Mouse (Mus musculus) kidney, embryonic 14.5 days (tissue): ENCODE results near the gene Amh. TPM values are rescaled to one million over a fixed set of nuclear protein-coding genes. Genes with fewer than 3 reads are reported as not detected.
A peak's percentile ranks its signal among the peaks of the same experiment; 100 is the strongest.
"Not testable (repeated sequence)": the region's sequence is repeated elsewhere in the genome, so short reads cannot be mapped to it uniquely, and the experiment has no call there.

ENCODE experiments used
- ATAC-seq: fragments of 200-750 bp; cut with Nextera tagmentation; 2 replicates; pipeline ENCODE4 v1.8.0; 2017; ENCODE audit warnings: moderate number of reproducible peaks, mild to moderate bottlenecking, moderate TSS enrichment, moderate library complexity; ENCODE audit not compliant: low FRiP score, low TSS enrichment
- H3K27ac ChIP-seq: fragments of 300-500 bp; sonication (generic); 2 replicates; pipeline ENCODE4 v1.5.1; 2014; ENCODE audit warnings: low read depth, mild to moderate bottlenecking, low read length, moderate library complexity, mixed read lengths
- H3K27me3 ChIP-seq: fragments of 300-500 bp; sonication (generic); 2 replicates; pipeline ENCODE4 v1.6.1; 2014; ENCODE audit warnings: mild to moderate bottlenecking, low read length; ENCODE audit not compliant: control insufficient read depth, insufficient read depth
- H3K36me3 ChIP-seq: fragments of 300-500 bp; sonication (generic); 2 replicates; pipeline ENCODE4 v1.6.1; 2014; ENCODE audit warnings: low read length, mixed read lengths; ENCODE audit not compliant: control insufficient read depth, insufficient read depth
- H3K4me1 ChIP-seq: fragments of 300-500 bp; sonication (generic); 2 replicates; pipeline ENCODE4 v1.6.1; 2014; ENCODE audit warnings: low read length, mixed read lengths; ENCODE audit not compliant: control insufficient read depth, insufficient read depth
- H3K4me2 ChIP-seq: fragments of 300-500 bp; sonication (generic); replicated peaks from 2 replicates; pipeline ENCODE4 v1.6.1; 2014; ENCODE audit warnings: low read depth, mild to moderate bottlenecking, low read length
- H3K4me3 ChIP-seq: fragments of 300-500 bp; sonication (generic); 2 replicates; pipeline ENCODE4 v1.5.1; 2014; ENCODE audit warnings: mild to moderate bottlenecking, low read length
- H3K9ac ChIP-seq: fragments of 300-500 bp; sonication (generic); 2 replicates; pipeline ENCODE4 v1.6.1; 2014; ENCODE audit warnings: low read depth, mild to moderate bottlenecking, low read length, moderate library complexity
- H3K9me3 ChIP-seq: fragments of 300-500 bp; sonication (generic); 2 replicates; pipeline ENCODE4 v1.6.1; 2016; ENCODE audit warnings: low read length; ENCODE audit not compliant: control insufficient read depth
- WGBS: fragments of 180-500 bp; shearing (Covaris S2); extraction: QIAGEN DNeasy Blood & Tissue Kit; methylation state at CpG from one replicate; pipeline ENCODE4 v1.1.7; 2014; 5-methylcytosine and 5-hydroxymethylcytosine counted together
- polyA plus RNA-seq: library from polyadenylated mRNA; unstranded; fragments of >200 nt; fragmentation: Nextera tagmentation; extraction: Ambion mirVana; gene quantifications from 2 replicates; pipeline ENCODE4 v1.2.1, GENCODE M21; 2014

Gene Amh
- polyA plus RNA-seq, 1 experiment from 2014 or later, result not detected

DNA sequence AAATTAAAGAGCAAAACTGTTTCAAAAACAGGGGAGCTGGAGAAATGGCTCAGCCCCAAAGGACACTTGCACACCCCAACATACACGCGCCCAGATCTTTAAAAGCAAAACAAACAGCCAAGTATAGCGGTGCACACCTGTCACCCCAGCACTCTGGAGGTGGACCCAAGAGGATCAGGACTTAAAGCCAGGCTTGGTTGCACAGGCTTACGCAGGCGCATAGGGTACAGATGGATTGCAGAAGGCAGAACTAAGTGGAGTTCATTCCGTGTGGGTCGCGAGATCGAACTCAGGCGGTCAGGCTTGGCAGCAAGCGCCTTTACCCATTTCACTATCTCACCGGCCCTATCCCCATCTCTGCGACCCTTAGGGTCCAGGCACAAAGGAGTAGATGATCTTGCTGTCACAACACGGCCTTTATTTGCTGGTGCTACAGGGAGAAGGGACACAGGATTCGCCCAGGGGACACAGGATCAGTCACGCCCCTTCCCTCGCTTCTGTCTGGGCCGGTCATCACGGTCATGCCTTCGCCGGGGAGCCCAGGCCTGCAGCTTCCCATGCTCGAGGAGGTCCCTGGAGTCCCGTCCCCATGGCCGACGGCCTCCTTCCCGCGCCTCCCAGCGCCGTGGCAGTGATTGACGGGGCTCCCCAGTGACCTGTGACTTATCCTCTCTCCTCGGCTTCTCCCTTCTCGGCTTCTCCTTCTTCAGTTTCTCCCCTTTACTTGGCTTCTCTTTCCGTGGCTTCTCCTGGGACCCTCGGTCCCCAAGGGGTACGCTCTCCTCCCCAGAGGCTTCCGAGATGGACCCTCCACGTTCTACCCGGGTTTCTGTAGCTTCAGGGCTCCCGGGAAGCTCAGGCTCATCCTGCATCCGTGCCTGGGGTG is 3.3 kb downstream of the Amh start:
- peak; percentile 16; the same call in 1 of the 2 replicates for ATAC-seq
- peaks cover 16% of the 10 kb centered on the region for H3K36me3 ChIP-seq
- H3K4me1 ChIP-seq, result peaks cover 42% of the 10 kb centered on the region
- peak overlapping the region; percentile 73 for H3K9ac ChIP-seq
- peaks cover 14% of the 10 kb centered on the region for H3K27me3 ChIP-seq
- WGBS, result 15% methylated on average over 40 of the region's 40 CpGs
- H3K9me3 ChIP-seq, result no peaks in the 10 kb centered on the region
- H3K4me3 ChIP-seq, result peak overlapping the region; percentile 49
- peak overlapping the region; percentile 96 for H3K4me2 ChIP-seq
- H3K27ac ChIP-seq, result peak overlapping the region; percentile 76; the same call in 1 of the 2 replicates

GRCm38 (mm10) chr10:80808985-80809632 is 4.1 kb downstream of the Amh start:
- Histone ChIP-seq H3K4me1 (peaks cover 42% of the 10 kb centered on the region), H3K27ac (peak overlapping the region; percentile 30; the same call in 1 of the 2 replicates), H3K27me3 (peaks cover 14% of the 10 kb centered on the region), H3K4me2 (peak overlapping the region; percentile 96), H3K9me3 (no peaks in the 10 kb centered on the region), H3K9ac (peak overlapping the region; percentile 53), H3K4me3 (peak overlapping the region; percentile 27), H3K36me3 (peaks cover 8% of the 10 kb centered on the region)
- WGBS, result 3% methylated on average over 18 of the region's 18 CpGs
- peak; percentile 2; the same call in 1 of the 2 replicates for ATAC-seq

- H3K27me3 ChIP-seq, result peaks cover 14% of the 10 kb centered on the region
- peaks cover 42% of the 10 kb centered on the region for H3K4me1 ChIP-seq
- no peaks in the 10 kb centered on the region for H3K9me3 ChIP-seq
- peak overlapping the region; percentile 2; the same call in 1 of the 2 replicates for H3K4me3 ChIP-seq
- H3K27ac ChIP-seq, result no peak overlapping the region
- peak overlapping the region; percentile 40; the same call in 1 of the 2 replicates for H3K9ac ChIP-seq
- peak overlapping the region; percentile 33 for H3K4me2 ChIP-seq
- ATAC-seq, result no peak
- H3K36me3 ChIP-seq, result no peaks in the 10 kb centered on the region; the same call in 1 of the 2 replicates
- 3% methylated on average over 20 of the region's 20 CpGs for WGBS
Observed at GRCm38 (mm10) chr10:80810084-80810483, 5.0 kb downstream of the Amh start.

DNA sequence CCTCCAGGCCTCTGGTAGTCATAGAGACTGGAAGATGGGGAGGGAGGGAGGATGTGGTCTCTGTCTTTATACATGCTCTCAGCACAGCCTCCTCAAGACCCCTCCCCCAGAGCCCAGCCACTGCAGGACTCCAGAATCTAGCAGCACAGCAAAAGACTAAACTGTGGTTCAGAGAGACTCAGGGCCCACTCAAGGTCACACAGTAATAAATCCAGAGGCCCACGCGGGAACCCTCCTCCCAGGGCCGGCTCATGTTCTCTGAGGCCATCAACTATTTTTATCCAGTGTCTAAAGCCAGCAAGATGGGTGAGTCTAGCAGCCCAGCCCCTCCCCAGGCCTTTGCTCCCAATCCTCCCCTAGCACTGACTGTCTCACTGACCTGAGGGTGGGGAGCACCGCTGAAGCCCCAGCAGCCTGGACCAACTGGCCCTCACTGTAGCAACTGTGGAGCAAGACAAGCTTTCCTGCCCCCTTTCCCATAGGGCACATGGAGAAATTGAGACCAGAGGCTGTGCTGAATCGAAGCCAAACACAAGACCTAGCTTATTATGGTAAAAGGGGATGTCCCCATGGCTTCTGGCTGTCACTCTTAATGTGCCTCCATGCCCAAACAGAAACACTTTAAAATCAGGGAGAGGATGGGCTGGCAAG is 7.5 kb downstream of the Amh start:
- Histone ChIP-seq H3K4me2 (no peak overlapping the region), H3K27ac (no peak overlapping the region), H3K36me3 (no peaks in the 10 kb centered on the region), H3K27me3 (peaks cover 7% of the 10 kb centered on the region; the same call in 1 of the 2 replicates), H3K4me3 (no peak overlapping the region), H3K9me3 (no peaks in the 10 kb centered on the region), H3K9ac (no peak overlapping the region), H3K4me1 (peaks cover 31% of the 10 kb centered on the region)
- no peak for ATAC-seq
- 27% methylated on average over 5 of the region's 5 CpGs for WGBS

GRCm38 (mm10) chr10:80813366-80813765 is 8.3 kb downstream of the Amh start, which contains the start of gene Jsrp1:
Gene Jsrp1, minus strand, starts transcription at chr10:80813498.
- Histone ChIP-seq H3K4me1 (peaks cover 23% of the 10 kb centered on the region), H3K36me3 (no peaks in the 10 kb centered on the region), H3K27ac (no peak within 1 kb of the TSS), H3K9ac (no peak within 1 kb of the TSS), H3K9me3 (no peaks in the 10 kb centered on the region), H3K27me3 (peaks cover 7% of the 10 kb centered on the region; the same call in 1 of the 2 replicates), H3K4me3 (no peak within 1 kb of the TSS), H3K4me2 (no peak within 1 kb of the TSS)
- WGBS, result 74% methylated on average over 4 of the region's 4 CpGs
- no peak for ATAC-seq

DNA sequence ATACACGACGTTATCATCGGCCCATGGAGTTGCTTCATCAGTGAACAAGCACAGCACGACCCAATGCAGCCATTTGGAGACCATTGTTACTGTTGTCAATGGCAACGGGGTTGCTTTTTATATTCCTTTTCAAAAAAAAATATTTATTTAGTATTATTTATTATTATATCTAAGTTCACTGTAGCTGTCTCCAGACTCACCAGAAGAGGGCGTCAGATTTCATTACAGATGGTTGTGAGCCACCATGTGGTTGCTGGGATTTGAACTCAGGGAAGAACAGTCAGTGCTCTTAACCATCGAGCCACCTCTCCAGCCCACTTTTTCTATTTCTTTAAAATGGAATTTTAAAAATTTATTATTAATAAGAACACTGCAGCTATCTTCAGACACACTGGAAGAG is 9.8 kb downstream of the Amh start:
- Histone ChIP-seq H3K27me3 (peaks cover 3% of the 10 kb centered on the region; the same call in 1 of the 2 replicates), H3K9me3 (no peaks in the 10 kb centered on the region), H3K36me3 (no peaks in the 10 kb centered on the region), H3K9ac (no peak overlapping the region), H3K4me1 (peaks cover 10% of the 10 kb centered on the region; the same call in 1 of the 2 replicates), H3K4me3 (no peak overlapping the region), H3K27ac (no peak overlapping the region), H3K4me2 (no peak overlapping the region)
- ATAC-seq, result no peak
- 61% methylated on average over 7 of the region's 7 CpGs for WGBS

DNA sequence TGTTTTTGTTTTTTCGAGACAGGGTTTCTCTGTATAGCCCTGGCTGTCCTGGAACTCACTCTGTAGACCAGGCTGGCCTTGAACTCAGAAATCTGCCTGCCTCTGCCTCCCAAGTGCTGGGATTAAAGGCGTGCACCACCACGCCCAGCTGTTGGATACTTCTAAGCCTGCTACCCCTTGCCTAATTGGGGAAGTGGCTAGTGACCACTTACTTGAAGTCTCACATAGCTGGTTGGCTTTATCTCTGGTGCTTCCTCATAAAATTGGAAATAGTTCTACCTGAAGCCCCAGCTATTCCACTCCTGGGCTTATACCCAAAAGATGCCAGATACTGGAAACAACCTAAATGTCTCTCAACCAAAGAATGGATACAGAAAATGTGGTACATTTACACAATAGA is 11.3 kb downstream of the Amh start:
- H3K9me3 ChIP-seq, H3K27me3 ChIP-seq, ATAC-seq, H3K4me3 ChIP-seq, H3K4me2 ChIP-seq, H3K9ac ChIP-seq, H3K36me3 ChIP-seq, H3K27ac ChIP-seq, H3K4me1 ChIP-seq: not testable (repeated sequence)
- WGBS, result 90% methylated on average over 3 of the region's 3 CpGs

DNA sequence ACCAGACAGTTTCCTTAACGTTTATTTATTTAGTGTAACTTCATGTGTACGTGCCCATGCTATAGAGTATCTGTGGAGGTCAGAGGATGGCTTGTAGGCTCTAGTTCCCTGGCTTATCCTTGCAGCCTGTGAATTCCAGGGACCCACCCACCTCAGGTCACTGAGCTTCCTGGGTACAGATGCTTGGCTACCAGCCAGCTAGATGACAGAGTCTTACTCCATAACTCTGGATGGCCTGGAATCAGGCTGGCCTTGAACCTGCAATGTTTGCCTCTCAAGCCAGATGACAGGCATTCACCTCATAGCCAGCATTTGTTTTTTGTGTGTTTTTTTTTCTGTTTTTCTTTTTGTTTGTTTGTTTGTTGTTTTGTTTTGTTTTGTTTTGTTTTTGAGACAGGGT is 12.1 kb downstream of the Amh start:
- H3K36me3 ChIP-seq, result no peaks in the 10 kb centered on the region
- H3K4me3 ChIP-seq, result no peak overlapping the region
- H3K9me3 ChIP-seq, result no peaks in the 10 kb centered on the region
- H3K4me2 ChIP-seq, result no peak overlapping the region
- 0 out of 2 replicates have a peak, but pooled peaks cover 2% of the 10 kb centered on the region for H3K4me1 ChIP-seq
- ATAC-seq, result no peak
- no peak overlapping the region for H3K9ac ChIP-seq
- no peak overlapping the region for H3K27ac ChIP-seq
- no peaks in the 10 kb centered on the region for H3K27me3 ChIP-seq
- WGBS, result 51% methylated on average over 2 of the region's 2 CpGs
